Mouse (Mus musculus) ES-Bruce4 (cell line): Measurements from ENCODE around the gene Bptf. TPM values are rescaled to one million over a fixed set of nuclear protein-coding genes. Genes with fewer than 3 reads are reported as not detected.

Source experiments
- H3K27ac ChIP-seq: 2 replicates; pipeline ENCODE4 v1.5.1; 2012; ENCODE audit warnings: low read length, inconsistent platforms; ENCODE audit not compliant: insufficient read depth
- H3K27me3 ChIP-seq: 2 replicates; pipeline ENCODE4 v1.6.1; 2012; ENCODE audit warnings: mild to moderate bottlenecking, low read length, inconsistent platforms; ENCODE audit not compliant: control insufficient read depth, poor library complexity, insufficient read depth, severe bottlenecking
- H3K36me3 ChIP-seq: 2 replicates; pipeline ENCODE4 v1.6.1; 2012; ENCODE audit warnings: inconsistent platforms, mild to moderate bottlenecking, low read length, moderate library complexity; ENCODE audit not compliant: control insufficient read depth, poor library complexity, insufficient read depth, severe bottlenecking
- H3K4me1 ChIP-seq: one replicate; pipeline ENCODE4 v1.8.1; 2011; ENCODE audit warnings: low read length; ENCODE audit not compliant: control insufficient read depth, insufficient read depth
- H3K4me3 ChIP-seq: 2 replicates; pipeline ENCODE4 v1.5.1; 2011; ENCODE audit warnings: low read depth, mild to moderate bottlenecking, low read length
- H3K9ac ChIP-seq: 2 replicates; pipeline ENCODE4 v1.6.1; 2012; ENCODE audit warnings: low read depth, mild to moderate bottlenecking, inconsistent platforms; ENCODE audit not compliant: poor library complexity, severe bottlenecking
- H3K9me3 ChIP-seq: replicated peaks from 2 replicates; pipeline ENCODE4 v1.6.1; 2012; ENCODE audit warnings: mild to moderate bottlenecking, low read length, inconsistent platforms; ENCODE audit not compliant: control insufficient read depth, poor library complexity, insufficient read depth, severe bottlenecking
- CTCF ChIP-seq: IDR thresholded peaks from one replicate; pipeline ENCODE4 v1.8.1; 2011; ENCODE audit warnings: low read depth, low read length
- EP300 ChIP-seq: IDR thresholded peaks from 2 replicates; pipeline ENCODE4 v1.6.1; 2011; ENCODE audit warnings: low read depth, low read length; ENCODE audit not compliant: insufficient read depth
- POLR2A ChIP-seq: IDR thresholded peaks from one replicate; pipeline ENCODE4 v1.8.1; 2011; ENCODE audit warnings: low read length; ENCODE audit not compliant: insufficient read depth
- polyA plus RNA-seq: library from polyadenylated mRNA; stranded (reverse); fragments of >200 nt; gene quantifications from 2 replicates; pipeline ENCODE4 v1.2.4, GENCODE M21; 2011; ENCODE audit warnings: low read depth; ENCODE audit not compliant: missing spikeins, insufficient read depth, insufficient read length

Bptf gene
- polyA plus RNA-seq, 1 experiment: 101 TPM

- H3K27ac ChIP-seq: no peak overlapping the region
- H3K27me3 ChIP-seq: no peaks in the 10 kb centered on the region
- no peak overlapping the region for H3K4me3 ChIP-seq
- no peak for TF ChIP-seq POLR2A
- peak; percentile 94 for TF ChIP-seq CTCF
- peak; percentile 42; the same call in 1 of the 2 replicates for TF ChIP-seq EP300
- H3K36me3 ChIP-seq: peaks cover 7% of the 10 kb centered on the region
- H3K9me3 ChIP-seq: no peaks in the 10 kb centered on the region
- H3K9ac ChIP-seq: no peak overlapping the region
- peaks cover 4% of the 10 kb centered on the region for H3K4me1 ChIP-seq
These were observed 26.7 kb downstream of the Bptf start for GRCm38 (mm10) chr11:107105227-107105626.

GRCm38 (mm10) chr11:107103736-107104135 lies 28.2 kb downstream of the Bptf start:
- Histone ChIP-seq H3K9me3 (no peaks in the 10 kb centered on the region), H3K9ac (no peak overlapping the region), H3K27me3 (no peaks in the 10 kb centered on the region), H3K4me3 (no peak overlapping the region), H3K4me1 (peaks cover 4% of the 10 kb centered on the region), H3K27ac (no peak overlapping the region), H3K36me3 (peaks cover 10% of the 10 kb centered on the region)
- no peak for TF ChIP-seq CTCF
- no peak for TF ChIP-seq POLR2A
- TF ChIP-seq EP300: no peak

DNA sequence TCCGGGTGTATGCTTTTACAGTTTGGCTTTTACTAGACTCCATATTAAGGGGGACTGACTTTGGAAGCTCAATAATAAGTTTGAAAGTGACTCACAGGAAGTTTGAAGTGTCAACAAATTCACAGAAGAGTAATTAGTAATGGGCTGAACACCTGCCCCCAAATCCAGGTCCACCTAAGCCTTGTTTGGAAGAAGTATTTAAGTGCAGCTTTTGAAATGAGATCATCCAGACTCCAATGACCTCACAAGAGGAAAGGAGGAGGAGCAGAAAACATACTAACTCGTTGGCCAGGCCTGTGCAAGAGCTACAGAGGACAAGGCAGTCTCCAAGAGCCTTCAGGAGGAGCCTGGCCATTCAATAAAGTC lies 28.7 kb downstream of the Bptf start:
- Histone ChIP-seq H3K9ac (no peak overlapping the region), H3K27me3 (no peaks in the 10 kb centered on the region), H3K4me1 (peaks cover 1% of the 10 kb centered on the region), H3K36me3 (peaks cover 15% of the 10 kb centered on the region), H3K27ac (no peak overlapping the region), H3K9me3 (no peaks in the 10 kb centered on the region), H3K4me3 (no peak overlapping the region)
- TF ChIP-seq CTCF (no peak), POLR2A (no peak), EP300 (no peak)

GRCm38 (mm10) chr11:107102465-107103223 lies 29.3 kb downstream of the Bptf start:
- no peak overlapping the region for H3K27ac ChIP-seq
- no peak for TF ChIP-seq EP300
- no peak for TF ChIP-seq POLR2A
- TF ChIP-seq CTCF: no peak
- no peaks in the 10 kb centered on the region for H3K27me3 ChIP-seq
- H3K9me3 ChIP-seq: no peaks in the 10 kb centered on the region
- H3K4me3 ChIP-seq: no peak overlapping the region
- no peak overlapping the region for H3K9ac ChIP-seq
- peaks cover 20% of the 10 kb centered on the region for H3K36me3 ChIP-seq
- peaks cover 1% of the 10 kb centered on the region for H3K4me1 ChIP-seq

GRCm38 (mm10) chr11:107096973-107097372 lies 35.0 kb downstream of the Bptf start:
- peaks cover 41% of the 10 kb centered on the region for H3K36me3 ChIP-seq
- H3K27ac ChIP-seq: no peak overlapping the region
- no peaks in the 10 kb centered on the region for H3K27me3 ChIP-seq
- TF ChIP-seq CTCF (no peak), EP300 (no peak), POLR2A (no peak)
- H3K4me1 ChIP-seq: no peaks in the 10 kb centered on the region
- H3K9ac ChIP-seq: no peak overlapping the region
- no peak overlapping the region for H3K4me3 ChIP-seq
- H3K9me3 ChIP-seq: no peaks in the 10 kb centered on the region

- Histone ChIP-seq H3K4me1 (no peaks in the 10 kb centered on the region), H3K27me3 (no peaks in the 10 kb centered on the region), H3K9me3 (no peaks in the 10 kb centered on the region), H3K9ac (no peak overlapping the region), H3K27ac (no peak overlapping the region), H3K36me3 (peaks cover 41% of the 10 kb centered on the region), H3K4me3 (no peak overlapping the region)
- TF ChIP-seq POLR2A: no peak
- TF ChIP-seq EP300: no peak
- no peak for TF ChIP-seq CTCF
These were observed 38.1 kb downstream of the Bptf start for GRCm38 (mm10) chr11:107093871-107094270.
